Mouse (Mus musculus) right cerebral cortex, postnatal 25 days (tissue): ENCODE results near the gene Polr2h.
"Not testable (repeated sequence)": the region's sequence is repeated elsewhere in the genome, so short reads cannot be mapped to it uniquely, and the experiment has no call there.

ENCODE experiments used
- DNase-seq: peaks from one replicate; pipeline ENCODE4 v3.0.0; 2022

Polr2h gene

GRCm38 (mm10) chr16:20717181-20717977 is at the start of gene Polr2h, which contains the start of gene Clcn2:
Gene Polr2h, plus strand, starts transcription at chr16:20717665.
Gene Clcn2, minus strand, starts transcription at chr16:20717746.
- peak; percentile 97 for DNase-seq

GRCm38 (mm10) chr16:20668013-20668412 is 49.5 kb upstream of the Polr2h start, which contains the start of gene Eif4g1:
Gene Eif4g1, plus strand, starts transcription at chr16:20668313.
- DNase-seq = not testable (repeated sequence)

GRCm38 (mm10) chr16:20670291-20670690 is 47.2 kb upstream of the Polr2h start:
- DNase-seq = no peak

- no peak for DNase-seq
Measured at GRCm38 (mm10) chr16:20671886-20672285, 45.6 kb upstream of the Polr2h start.

GRCm38 (mm10) chr16:20672500-20672902 is 45.0 kb upstream of the Polr2h start:
- peak; percentile 98 for DNase-seq

- no peak for DNase-seq
Measured at GRCm38 (mm10) chr16:20672965-20673705, 44.3 kb upstream of the Polr2h start.

- DNase-seq = no peak
Measured at GRCm38 (mm10) chr16:20673706-20674303, 43.7 kb upstream of the Polr2h start.

- DNase-seq = no peak
Measured at GRCm38 (mm10) chr16:20675213-20675612, 42.3 kb upstream of the Polr2h start.

- DNase-seq = no peak
Measured at GRCm38 (mm10) chr16:20676702-20677101, 40.8 kb upstream of the Polr2h start.

GRCm38 (mm10) chr16:20677380-20677779 is 40.1 kb upstream of the Polr2h start:
- no peak for DNase-seq

GRCm38 (mm10) chr16:20677974-20678675 is 39.3 kb upstream of the Polr2h start:
- DNase-seq = peak; percentile 68

- DNase-seq = no peak
Measured at GRCm38 (mm10) chr16:20690774-20691173, 26.7 kb upstream of the Polr2h start.

- DNase-seq = no peak
Measured at GRCm38 (mm10) chr16:20691617-20692016, 25.8 kb upstream of the Polr2h start.

- no peak for DNase-seq
Measured at GRCm38 (mm10) chr16:20692241-20692965, 25.1 kb upstream of the Polr2h start.

GRCm38 (mm10) chr16:20693111-20693701 is 24.3 kb upstream of the Polr2h start, which contains the start of gene Fam131a:
Gene Fam131a, plus strand, starts transcription at chr16:20693241.
- peak; percentile 96 for DNase-seq

- DNase-seq = peak; percentile 80
Measured at GRCm38 (mm10) chr16:20694781-20695180, 22.7 kb upstream of the Polr2h start.

- peak; percentile 99 for DNase-seq
Measured at GRCm38 (mm10) chr16:20695622-20696323, 21.7 kb upstream of the Polr2h start.

- DNase-seq = no peak
Measured at GRCm38 (mm10) chr16:20699266-20699665, 18.2 kb upstream of the Polr2h start.

- DNase-seq = no peak
Measured at GRCm38 (mm10) chr16:20700036-20700435, 17.4 kb upstream of the Polr2h start.

GRCm38 (mm10) chr16:20701316-20701715 is 16.1 kb upstream of the Polr2h start:
- DNase-seq = no peak
